Mouse (Mus musculus) embryonic stem cell, embryonic (primary cell): ENCODE measurements around the gene Ncaph.

Source experiments
- CTCF ChIA-PET, 4 experiments: fragments of 300-600 bp in 2 of 4; fragments of 350-600 bp in 2 of 4; sonication (Branson Sonifier 250); formaldehyde crosslinking; loops; one replicate each; lab custom pipeline; 2022; ENCODE audit warnings: inconsistent platforms in 2 of 4; lab: Charles Lee
- POLR2A ChIA-PET, 4 experiments: fragments of 300-600 bp in 2 of 4; fragments of 350-600 bp in 2 of 4; sonication (Branson Sonifier 250); formaldehyde crosslinking; loops; one replicate each; lab custom pipeline; 2022; ENCODE audit warnings: antibody characterized with exemption in 4 of 4, inconsistent platforms in 1 of 4; lab: Charles Lee

The Ncaph gene

GRCm38 (mm10) chr2:127068806-127069205, 64.9 kb downstream of the Ncaph start:
- ChIA-PET CTCF (no interaction called here), POLR2A (interaction anchor here in 2 of 4 experiments (0.6 to 3.5 kb wide), 6 partner anchors 8 to 298 kb away, joined by 3 to 16 read pairs (median 12); partner anchors contain the start of gene Trpm7 (in 1 of the 2))

GRCm38 (mm10) chr2:127061471-127061870, 72.3 kb downstream of the Ncaph start:
- POLR2A ChIA-PET, result interaction anchor here in 2 of 4 experiments (2.7 kb wide), 2 partner anchors 9 kb away, joined by 12 to 16 read pairs; partner anchors contain the start of gene Blvra (in 2 of the 2)
- CTCF ChIA-PET, result no interaction called here
